Mouse (Mus musculus) CD4-positive helper T cell, adult 2 months (primary cell): ENCODE measurements at regions not wholly inside any gene's neighbourhood (a gene's known extent, or its start where the extent isn't known, plus 50 kb on each side); places are given as distances from the start of the nearest gene placed in this dataset.

Experiments used
- DNase-seq: peaks from one replicate; pipeline ENCODE4 v3.0.0-alpha.2; 2012; ENCODE audit warnings: low read depth, missing footprints, low spot score

- DNase-seq, result peak; percentile 72
Observed at GRCm38 (mm10) chr14:27562564-27562963, 54.3 kb upstream of the Ccdc66 start.

GRCm38 (mm10) chr14:27561974-27562373 lies 53.7 kb upstream of the Ccdc66 start:
- peak; percentile 47 for DNase-seq

- peak; percentile 82 for DNase-seq
Observed at GRCm38 (mm10) chr14:27560434-27560833, 52.2 kb upstream of the Ccdc66 start.

- no peak for DNase-seq
Observed at GRCm38 (mm10) chr14:27558794-27559491, 50.7 kb upstream of the Ccdc66 start.
